Mouse (Mus musculus): ENCODE data around the gene Llgl2. TPM values are rescaled to one million over a fixed set of nuclear protein-coding genes. Genes with fewer than 3 reads are reported as not detected.

Llgl2 gene
- total RNA-seq, 2 experiments from 2014 or later, result 1.6 to 2.3 TPM

- TF ChIP-seq CTCF (conservative IDR thresholded peaks at IDR 0.05), result no peak
- Histone ChIP-seq H3K27ac (no peak overlapping the region), H3K4me3 (no peak overlapping the region)
- no peak for DNase-seq (ENCODE audit: low spot score in 2 of 2)
These were observed 27.0 kb upstream of the Llgl2 start for GRCm38 (mm10) chr11:115796898-115797297.

DNA sequence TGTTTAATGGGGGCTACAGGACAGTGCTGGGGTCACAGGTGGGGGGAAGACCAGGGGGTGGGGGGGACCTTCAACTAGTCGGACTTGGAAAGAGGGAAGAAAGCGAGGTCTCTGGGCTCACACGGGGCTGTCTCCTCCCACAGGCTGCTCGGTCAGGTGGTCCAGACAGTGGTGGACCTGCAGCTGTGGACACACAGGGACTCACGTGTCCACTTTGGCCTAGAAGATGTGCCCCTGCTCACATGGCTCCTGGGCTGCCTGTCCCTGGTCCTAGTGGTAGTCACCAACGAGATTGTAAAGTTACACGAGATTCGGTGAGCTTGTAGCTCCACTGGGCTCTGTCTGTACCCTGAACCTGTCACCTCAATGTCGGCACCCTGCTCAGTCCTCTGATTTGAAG, 26.2 kb upstream of the Llgl2 start:
- DNase-seq (ENCODE audit: low spot score in 2 of 2), result no peak
- H3K27ac ChIP-seq, result no peak overlapping the region
- no peak for TF ChIP-seq CTCF (conservative IDR thresholded peaks at IDR 0.05)

GRCm38 (mm10) chr11:115800981-115801380, 22.9 kb upstream of the Llgl2 start:
- no peak for TF ChIP-seq CTCF (conservative IDR thresholded peaks at IDR 0.05)
- no peak for DNase-seq (ENCODE audit: low spot score in 2 of 2)

More for the DNA sequence above, 26.2 kb upstream of the Llgl2 start:
- H3K4me3 ChIP-seq, result no peak overlapping the region

DNA sequence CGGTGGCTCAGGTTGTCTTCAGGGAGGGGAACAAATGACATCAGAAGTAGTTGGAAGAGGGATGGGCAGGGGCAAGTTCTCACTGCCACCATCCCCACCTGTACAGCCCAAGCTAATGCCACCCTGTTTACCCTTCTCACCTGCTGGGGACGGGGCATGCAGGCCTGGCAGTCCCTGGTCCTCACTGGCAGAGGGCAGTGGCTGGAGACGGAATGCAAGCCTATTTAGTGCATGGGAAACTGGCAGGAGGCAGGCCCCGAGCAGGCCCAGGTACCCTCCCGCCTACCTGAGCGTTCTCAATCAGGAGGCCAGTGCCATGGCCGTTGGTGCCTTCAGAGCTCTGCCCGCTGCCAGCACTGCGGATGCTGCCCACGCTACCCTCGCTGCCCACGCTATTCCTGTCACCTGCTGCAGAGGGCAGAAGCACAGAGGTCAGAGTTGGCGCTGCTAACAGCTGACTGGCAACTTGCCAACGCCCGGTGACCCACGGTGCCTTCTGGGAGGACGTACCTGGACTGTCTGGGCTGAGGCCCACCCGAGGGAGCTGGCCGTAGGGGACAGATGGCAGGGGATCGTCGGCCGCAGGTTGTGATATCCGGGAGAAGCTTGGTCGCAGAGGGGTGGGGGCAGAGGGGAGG, 20.7 kb upstream of the Llgl2 start:
- no peak for DNase-seq (ENCODE audit: low spot score in 2 of 2)
- Histone ChIP-seq H3K4me3 (no peak overlapping the region), H3K27ac (no peak overlapping the region)
- no peak for TF ChIP-seq CTCF (conservative IDR thresholded peaks at IDR 0.05)

More at GRCm38 (mm10) chr11:115800981-115801380, 22.9 kb upstream of the Llgl2 start:
- Histone ChIP-seq H3K27ac (no peak overlapping the region), H3K4me3 (no peak overlapping the region)

DNA sequence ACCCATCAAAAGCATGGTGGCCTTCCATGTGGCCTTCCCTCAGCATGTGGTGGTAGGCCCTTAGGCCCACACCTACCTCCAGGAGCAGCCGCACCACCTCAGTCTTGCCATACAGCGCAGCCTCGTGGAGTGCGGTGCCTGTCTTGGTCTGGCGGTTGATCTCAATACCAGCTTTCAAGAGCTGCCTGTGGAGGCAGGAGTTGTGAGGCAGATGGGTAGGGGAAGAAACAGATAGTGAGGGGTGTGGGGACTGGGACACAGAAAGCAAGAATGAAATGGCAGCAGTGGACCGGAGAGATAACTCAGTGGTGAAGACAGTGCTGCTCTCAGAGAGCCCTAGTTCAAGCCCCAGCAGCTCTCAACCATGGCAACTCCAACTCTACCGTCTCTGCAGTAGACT, 18.8 kb upstream of the Llgl2 start:
- no peak for DNase-seq (ENCODE audit: low spot score in 2 of 2)
- Histone ChIP-seq H3K27ac (no peak overlapping the region), H3K4me3 (no peak overlapping the region)
- no peak for TF ChIP-seq CTCF (conservative IDR thresholded peaks at IDR 0.05)

- no peak for DNase-seq (ENCODE audit: low spot score in 2 of 2)
- Histone ChIP-seq H3K27ac (peak overlapping the region; percentile 86), H3K4me3 (no peak overlapping the region)
- TF ChIP-seq CTCF (conservative IDR thresholded peaks at IDR 0.05), result no peak
These were observed 17.7 kb upstream of the Llgl2 start for GRCm38 (mm10) chr11:115806154-115806553.

DNA sequence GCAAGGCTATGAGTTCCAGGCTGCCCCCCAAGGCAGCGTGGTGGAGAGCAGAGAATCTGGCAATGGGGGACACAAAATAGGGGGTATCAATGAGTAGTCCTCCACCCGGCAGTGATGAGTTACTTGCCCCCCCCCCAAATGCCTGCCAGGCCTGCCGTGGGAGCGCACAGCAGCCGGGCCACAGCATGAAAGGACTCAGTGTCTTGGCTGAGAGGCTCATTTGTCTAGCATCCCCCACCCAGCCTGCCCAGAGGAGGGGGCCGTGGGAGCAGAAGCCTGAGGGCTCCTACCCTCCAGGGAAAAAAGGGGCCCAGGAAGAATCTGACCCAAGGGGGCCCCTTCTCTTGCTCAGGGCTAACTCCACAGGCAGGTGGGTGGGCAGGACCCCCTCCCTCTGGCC, 16.5 kb upstream of the Llgl2 start:
- H3K4me3 ChIP-seq, result peak overlapping the region; percentile 13; the same call in 1 of the 2 replicates
- DNase-seq (ENCODE audit: low spot score in 2 of 2), result peak in 1 of 2 experiments; percentile 44
- H3K27ac ChIP-seq, result peak overlapping the region; percentile 86
- TF ChIP-seq CTCF (conservative IDR thresholded peaks at IDR 0.05), result no peak

GRCm38 (mm10) chr11:115807971-115808370, 15.9 kb upstream of the Llgl2 start:
- peak overlapping the region; percentile 86 for H3K27ac ChIP-seq
- no peak for TF ChIP-seq CTCF (conservative IDR thresholded peaks at IDR 0.05)
- peak overlapping the region; percentile 13; the same call in 1 of the 2 replicates for H3K4me3 ChIP-seq
- no peak for DNase-seq (ENCODE audit: low spot score in 2 of 2)

GRCm38 (mm10) chr11:115808696-115809310, 15.0 kb upstream of the Llgl2 start:
- peak overlapping the region; percentile 86 for H3K27ac ChIP-seq
- DNase-seq (ENCODE audit: low spot score in 2 of 2), result no peak
- no peak for TF ChIP-seq CTCF (conservative IDR thresholded peaks at IDR 0.05)
- H3K4me3 ChIP-seq, result peak overlapping the region; percentile 11; the same call in 1 of the 2 replicates

DNA sequence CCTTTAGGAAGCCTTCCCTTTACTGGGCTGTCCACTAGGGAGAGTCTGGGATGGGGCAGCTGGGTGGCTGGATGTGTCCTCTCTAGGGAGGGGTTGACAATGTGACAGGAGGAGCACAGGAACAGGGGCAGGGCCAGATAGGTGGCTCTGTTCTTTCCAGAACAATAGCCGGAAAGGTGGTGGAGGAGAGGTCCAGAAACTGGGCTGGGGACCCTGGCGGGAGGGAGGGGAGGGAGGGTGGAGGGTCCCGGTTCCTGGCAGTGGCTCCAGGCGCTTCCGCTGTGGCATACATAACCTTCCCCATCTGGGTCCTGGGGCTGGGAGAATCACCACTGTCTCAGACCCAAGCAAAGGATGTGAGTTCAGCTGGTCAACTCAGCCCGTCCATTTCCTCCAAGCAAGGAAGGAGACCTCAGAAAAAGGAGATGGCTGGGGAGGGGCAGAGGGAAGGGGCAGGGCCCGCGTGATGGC, 14.5 kb upstream of the Llgl2 start:
- TF ChIP-seq CTCF (conservative IDR thresholded peaks at IDR 0.05), result peak; percentile 25
- no peak for DNase-seq (ENCODE audit: low spot score in 2 of 2)
- H3K4me3 ChIP-seq, result peak overlapping the region; percentile 26; the same call in 1 of the 2 replicates
- peak overlapping the region; percentile 86 for H3K27ac ChIP-seq

GRCm38 (mm10) chr11:115810377-115810776, 13.5 kb upstream of the Llgl2 start:
- no peak for DNase-seq (ENCODE audit: low spot score in 2 of 2)
- peak overlapping the region; percentile 86 for H3K27ac ChIP-seq
- TF ChIP-seq CTCF (conservative IDR thresholded peaks at IDR 0.05), result no peak
- peak overlapping the region; percentile 84 for H3K4me3 ChIP-seq

GRCm38 (mm10) chr11:115811381-115812093, 12.3 kb upstream of the Llgl2 start:
- H3K4me3 ChIP-seq, result peak overlapping the region; percentile 84
- TF ChIP-seq CTCF (conservative IDR thresholded peaks at IDR 0.05), result no peak
- peak overlapping the region; percentile 86 for H3K27ac ChIP-seq
- DNase-seq (ENCODE audit: low spot score in 2 of 2), result no peak

- no peak for DNase-seq (ENCODE audit: low spot score in 2 of 2)
- no peak for TF ChIP-seq CTCF (conservative IDR thresholded peaks at IDR 0.05)
- Histone ChIP-seq H3K27ac (peak overlapping the region; percentile 86), H3K4me3 (peak overlapping the region; percentile 84)
These were observed 11.8 kb upstream of the Llgl2 start for GRCm38 (mm10) chr11:115812095-115812494.
